Mouse (Mus musculus) gastrocnemius, adult 18-20 months (tissue): ENCODE results near the gene Map3k19. TPM values are rescaled to one million over a fixed set of nuclear protein-coding genes. Genes with fewer than 3 reads are reported as not detected.

Experiments
- DNase-seq: peaks from one replicate; pipeline ENCODE4 v3.0.0; 2021; ENCODE audit warnings: low spot score
- long read RNA-seq, 2 experiments: library from polyadenylated mRNA; stranded (forward); transcript quantifications; one replicate each; pipeline ENCODE4 v2.0.0; 2021
- total RNA-seq, 2 experiments: library from RNA; stranded (reverse); gene quantifications; 2 replicates each; pipeline ENCODE4 v1.2.3; 2021

Gene Map3k19
- under 1 TPM in 1 of 2 experiments, not detected in 1; 0.05 TPM for total RNA-seq
- long read RNA-seq, experiment 1, partial matches to known transcripts = 0 of 3 reads
- long read RNA-seq, experiment 1, other reads (novel, unspliced or antisense) = 3 of 3 reads
- long read RNA-seq, experiment 2, partial matches to known transcripts = 0 of 1 reads
- long read RNA-seq, experiment 2, other reads (novel, unspliced or antisense) = 1 of 1 reads

GRCm38 (mm10) chr1:127854486-127855222 is at the start of gene Map3k19:
Gene Map3k19, minus strand, starts transcription at chr1:127855031.
- peak; percentile 45 for DNase-seq

GRCm38 (mm10) chr1:127899401-127899800 is 44.6 kb upstream of the Map3k19 start:
- no peak for DNase-seq

- DNase-seq = no peak
Observed at GRCm38 (mm10) chr1:127869276-127869675, 14.4 kb upstream of the Map3k19 start.

DNA sequence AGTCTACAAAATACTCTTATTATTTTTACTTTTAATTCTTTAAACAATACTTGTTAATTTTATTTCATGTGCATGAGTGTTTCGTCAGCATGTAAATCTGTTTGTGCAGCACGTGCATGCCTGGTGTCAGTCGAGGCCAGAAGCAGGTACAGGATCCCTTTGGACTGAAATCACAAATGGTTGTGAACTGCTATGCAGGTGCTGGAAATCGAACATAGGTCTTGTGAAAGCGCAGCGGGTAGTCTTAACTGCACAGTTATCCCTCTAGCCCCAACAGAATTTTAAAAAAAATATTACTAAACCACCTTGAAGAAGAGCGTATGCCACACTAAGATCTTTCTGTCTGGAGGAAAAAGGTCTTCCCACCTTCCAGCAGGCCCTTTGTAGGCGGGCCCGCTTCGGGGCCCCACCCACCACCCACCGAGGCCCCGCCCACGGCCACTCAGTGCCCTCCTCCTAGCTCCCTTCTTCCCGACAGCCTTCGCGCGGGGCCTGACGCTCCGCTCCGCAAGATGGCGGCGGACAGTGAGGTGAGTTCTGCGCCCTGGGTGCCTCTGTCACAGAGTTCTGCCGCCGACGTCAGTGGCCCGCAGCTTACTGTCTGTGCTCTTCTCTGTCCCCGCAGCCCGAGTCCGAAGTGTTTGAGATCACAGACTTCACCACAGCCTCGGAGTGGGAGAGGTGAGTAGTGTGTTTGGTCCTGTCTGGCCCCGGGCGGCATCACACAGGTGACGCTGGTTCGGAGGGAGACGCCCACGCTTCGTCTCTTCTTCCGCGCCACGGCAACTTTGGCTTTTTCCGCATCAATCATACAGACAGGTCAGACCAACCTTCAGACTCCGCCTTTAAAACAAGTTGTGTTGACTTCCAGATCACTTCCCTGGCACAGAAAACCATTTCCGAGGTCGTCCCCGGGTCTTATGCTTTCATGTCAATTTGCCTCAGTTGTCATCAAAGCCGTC is 13.8 kb upstream of the Map3k19 start, which contains the start of gene Rab3gap1:
Gene Rab3gap1, plus strand, starts transcription at position 474 of the 962 bp plus-strand sequence.
- DNase-seq = peak; percentile 90

DNA sequence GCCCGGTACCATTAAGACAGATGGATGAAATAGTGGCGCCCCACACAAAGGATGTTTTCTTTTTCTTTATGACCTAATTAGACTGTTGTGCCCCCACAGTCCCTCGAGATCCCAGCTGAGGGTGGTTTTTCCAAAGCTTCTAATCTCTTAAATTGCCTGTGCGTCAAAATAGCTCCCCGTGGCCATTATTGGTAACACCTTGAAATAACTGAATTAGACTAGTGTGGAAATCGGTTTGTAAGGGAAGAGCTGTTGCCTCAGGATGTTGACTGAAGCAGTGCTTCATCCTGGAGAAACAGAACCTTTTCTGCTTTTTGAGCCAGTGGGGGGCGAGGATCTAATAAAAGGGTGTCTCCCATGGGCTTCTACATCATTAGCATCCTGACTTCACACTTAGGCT is 9.0 kb upstream of the Map3k19 start:
- DNase-seq = no peak

DNA sequence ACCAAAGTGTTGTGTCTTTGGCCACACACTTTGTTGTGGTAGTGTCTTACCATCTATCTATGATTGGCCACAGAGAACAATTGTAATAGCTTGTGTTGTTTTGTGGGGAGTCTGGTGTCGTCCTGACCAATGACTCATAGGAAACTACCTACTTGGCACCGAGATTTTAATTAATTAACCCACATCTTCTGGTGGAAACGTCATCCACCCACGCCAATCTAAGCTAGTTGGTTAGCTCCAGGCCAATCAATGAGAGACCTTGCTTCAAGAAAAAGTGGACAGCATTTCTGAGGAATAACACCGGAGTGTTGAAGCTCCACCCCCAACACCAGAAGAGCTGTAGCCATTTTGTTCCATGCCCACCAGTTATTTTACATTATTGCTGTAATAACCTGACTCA is 7.1 kb upstream of the Map3k19 start:
- no peak for DNase-seq

- DNase-seq = no peak
Observed at GRCm38 (mm10) chr1:127860492-127860891, 5.7 kb upstream of the Map3k19 start.

GRCm38 (mm10) chr1:127859799-127860400 is 5.1 kb upstream of the Map3k19 start:
- no peak for DNase-seq

DNA sequence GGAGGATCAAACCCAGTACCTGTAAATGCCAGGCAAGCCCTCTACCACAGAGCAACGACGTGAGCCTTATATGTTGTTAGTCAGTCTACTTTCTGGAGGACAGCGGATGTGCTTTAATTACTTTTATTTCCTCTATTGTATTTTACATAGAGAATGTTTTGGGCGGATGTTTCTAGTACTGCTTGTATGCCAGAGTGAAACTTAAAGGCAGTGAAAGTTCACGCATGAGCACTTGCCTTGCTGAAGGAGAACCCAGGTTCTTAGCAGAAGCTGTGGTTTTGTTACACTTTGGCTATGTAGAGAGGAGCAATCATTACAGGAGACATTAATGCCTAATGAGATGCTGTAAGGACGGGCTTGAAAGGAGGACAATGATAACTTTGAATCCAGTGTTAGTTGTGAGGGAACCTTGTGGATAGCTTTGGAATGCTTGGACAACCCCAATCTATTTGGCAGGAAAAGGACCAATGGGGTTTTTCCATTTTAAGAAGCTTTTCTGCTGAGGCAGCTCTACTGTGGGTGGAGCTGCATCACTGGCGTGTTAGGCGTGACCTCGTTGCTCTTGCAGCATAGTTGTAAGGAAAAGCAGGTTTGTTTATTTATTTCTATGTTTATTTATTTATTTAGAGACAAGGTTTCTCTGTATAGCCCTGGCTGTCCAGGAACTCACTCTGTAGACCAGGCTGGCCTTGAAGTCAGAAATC is 4.3 kb upstream of the Map3k19 start:
- DNase-seq = peak; percentile 3

GRCm38 (mm10) chr1:127850075-127850610 is 4.7 kb downstream of the Map3k19 start:
- no peak for DNase-seq

- no peak for DNase-seq
Observed at GRCm38 (mm10) chr1:127845472-127845871, 9.4 kb downstream of the Map3k19 start.

DNA sequence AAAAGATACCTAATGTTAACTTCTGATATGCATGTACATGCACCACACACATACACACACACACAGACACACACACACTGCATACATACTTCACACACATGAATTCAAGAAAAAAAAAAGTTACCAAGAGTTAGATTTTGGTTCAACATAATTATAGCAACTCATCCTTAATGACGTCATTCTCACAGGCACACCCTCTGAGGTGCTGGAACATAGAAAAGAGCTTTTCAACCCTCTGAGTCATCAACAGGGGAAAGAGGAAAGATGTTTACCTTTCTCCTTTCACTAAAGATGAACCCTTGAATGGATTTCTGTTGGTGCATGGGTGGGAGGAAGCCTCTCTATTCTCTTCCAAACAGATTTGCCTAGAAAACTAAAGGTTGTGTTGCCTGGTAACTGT is 16.2 kb downstream of the Map3k19 start:
- DNase-seq = no peak

GRCm38 (mm10) chr1:127836619-127837018 is 18.2 kb downstream of the Map3k19 start:
- no peak for DNase-seq

DNA sequence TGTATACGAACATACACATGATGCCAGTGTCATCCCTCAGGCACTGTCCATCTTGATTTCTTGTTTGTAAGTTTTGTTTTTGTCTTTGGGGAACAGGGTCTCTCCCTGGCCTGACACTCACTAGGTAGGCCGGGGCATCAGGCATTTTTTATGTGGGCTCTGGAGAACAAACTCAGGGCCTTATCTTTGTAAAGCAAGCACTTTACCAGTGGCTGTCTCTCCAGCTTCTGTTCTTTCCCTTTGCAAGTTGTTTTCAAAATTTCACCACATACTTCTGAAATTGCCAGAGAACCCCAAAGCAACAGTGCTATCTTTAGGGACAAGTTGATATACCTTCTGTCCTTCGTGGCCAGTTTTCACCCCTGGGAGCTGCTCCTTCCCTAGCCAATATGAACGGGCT is 20.6 kb downstream of the Map3k19 start:
- DNase-seq = no peak

- DNase-seq = no peak
Observed at GRCm38 (mm10) chr1:127833714-127834113, 21.1 kb downstream of the Map3k19 start.

- no peak for DNase-seq
Observed at GRCm38 (mm10) chr1:127830215-127830921, 24.5 kb downstream of the Map3k19 start.

GRCm38 (mm10) chr1:127827325-127827724 is 27.5 kb downstream of the Map3k19 start:
- peak; percentile 53 for DNase-seq

- DNase-seq = no peak
Observed at GRCm38 (mm10) chr1:127816381-127816780, 38.5 kb downstream of the Map3k19 start.

DNA sequence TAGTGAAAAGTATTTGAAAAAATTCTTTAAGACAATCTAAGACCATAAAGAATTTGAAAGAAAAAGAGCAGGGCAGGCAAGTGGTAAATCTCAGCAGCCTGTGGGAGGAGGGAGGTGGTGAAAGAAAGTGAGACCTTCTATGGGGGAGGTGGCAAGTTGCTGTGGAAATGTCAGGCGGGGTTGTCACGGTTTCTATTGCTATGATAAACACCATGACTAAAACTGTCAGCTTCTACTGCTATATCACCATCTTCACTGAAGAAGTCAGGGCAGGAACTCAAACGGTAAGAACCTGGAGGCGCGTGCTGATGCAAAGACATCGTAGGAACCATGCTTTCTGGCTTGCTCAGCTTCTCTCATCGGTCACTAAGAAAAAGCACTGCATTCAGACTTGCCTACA is 41.9 kb downstream of the Map3k19 start:
- DNase-seq = no peak

DNA sequence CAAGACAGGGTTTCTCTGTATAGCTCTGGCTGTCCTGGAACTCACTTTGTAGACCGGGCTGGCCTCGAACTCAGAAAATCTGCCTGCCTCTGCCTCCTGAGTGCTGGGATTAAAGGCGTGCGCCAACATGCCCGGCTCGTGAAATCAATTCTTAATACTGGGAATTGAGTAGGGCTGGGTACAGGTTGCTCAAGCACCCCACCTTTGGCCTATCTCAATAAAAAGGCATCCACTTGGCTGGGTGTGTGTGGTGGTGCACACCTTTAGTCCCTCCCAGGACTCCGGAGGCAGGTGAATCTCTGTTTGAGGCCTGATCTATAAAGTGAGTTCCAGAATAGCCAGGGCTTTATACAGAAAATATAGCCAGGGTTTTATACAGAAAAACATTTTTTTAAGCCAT is 46.2 kb downstream of the Map3k19 start:
- no peak for DNase-seq
